Mouse (Mus musculus): ENCODE data around the gene Fes.
A peak's percentile ranks its signal among the peaks of the same experiment; 100 is the strongest.

Gene Fes

DNA sequence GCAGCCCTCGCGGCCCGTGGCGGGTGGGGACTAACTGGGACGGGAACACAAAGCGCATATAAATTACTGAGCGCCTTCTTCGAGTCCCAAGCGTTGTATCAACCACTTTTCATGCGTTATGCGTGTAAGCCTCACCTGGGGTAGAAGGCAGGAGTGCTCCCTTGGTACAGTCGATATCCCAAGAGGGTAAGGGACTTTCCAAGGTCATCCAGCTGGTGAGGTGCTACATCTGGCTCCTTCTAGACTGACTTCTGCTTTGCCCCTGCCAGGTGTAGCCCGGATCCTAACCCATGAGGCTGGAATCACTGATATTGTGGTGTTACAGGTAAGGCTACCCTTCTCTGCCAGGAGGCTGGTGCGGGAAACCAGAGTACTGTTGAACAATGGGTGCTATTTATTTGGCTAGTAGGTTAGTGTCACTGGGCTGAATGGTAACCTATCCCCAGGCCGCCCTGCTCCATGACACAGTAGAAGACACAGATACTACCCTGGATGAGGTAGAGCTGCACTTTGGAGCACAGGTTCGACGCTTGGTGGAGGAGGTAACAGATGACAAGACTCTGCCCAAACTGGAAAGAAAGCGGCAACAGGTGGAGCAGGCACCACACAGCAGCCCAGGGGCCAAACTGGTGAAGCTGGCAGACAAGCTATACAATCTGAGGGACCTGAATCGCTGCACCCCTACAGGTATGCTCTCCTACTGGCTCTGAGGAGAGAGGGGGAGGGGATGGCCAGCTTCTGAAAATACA, 44.3 kb downstream of the Fes start:
- peak in 1 of 2 experiments; percentile 17 for DNase-seq

DNA sequence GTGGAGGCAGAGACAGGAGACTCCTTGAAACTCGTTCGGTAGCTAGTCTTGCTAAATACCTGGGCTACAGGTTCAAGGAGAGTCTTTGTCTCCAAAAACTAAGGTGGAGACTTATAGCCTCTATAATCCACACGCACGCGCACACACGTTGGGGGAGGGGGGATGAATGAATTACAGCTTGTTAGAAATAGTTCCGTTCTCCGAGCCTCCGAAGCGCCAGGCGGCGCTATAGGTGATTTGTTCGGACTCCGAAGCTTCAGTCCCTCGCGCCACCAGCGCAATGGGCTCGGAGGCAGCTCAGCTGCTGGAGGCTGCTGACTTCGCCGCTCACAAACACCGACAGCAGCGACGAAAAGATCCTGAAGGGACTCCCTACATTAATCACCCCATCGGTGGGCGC, 44.9 kb downstream of the Fes start, which contains the start of gene Hddc3:
Hddc3 (plus strand) TSS at position 247 of the 400 bp plus-strand sequence.
- DNase-seq, result peak; percentile 95 to 98

GRCm38 (mm10) chr7:80341793-80342192, 46.0 kb downstream of the Fes start:
- DNase-seq, result no peak

DNA sequence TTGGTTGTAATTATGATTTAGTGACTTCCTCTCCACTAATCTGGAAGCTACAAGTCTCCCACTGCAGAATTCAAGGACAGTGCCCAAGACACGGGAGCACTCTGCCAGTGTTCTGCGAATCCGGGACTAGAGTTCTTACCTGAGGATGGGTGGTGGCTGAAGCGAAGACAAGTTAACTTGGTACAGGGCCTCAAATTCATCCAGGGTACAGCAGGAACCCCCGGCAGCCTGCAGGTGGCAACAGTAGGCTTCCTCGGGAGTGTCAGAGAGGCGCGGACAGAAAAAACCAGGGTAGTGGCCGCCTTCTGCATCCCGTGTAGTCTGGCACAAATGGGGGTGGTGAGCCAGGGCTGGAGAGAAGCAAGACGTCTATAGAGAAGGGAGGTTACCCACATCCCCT, 47.0 kb downstream of the Fes start, which contains the start of gene Unc45a:
Unc45a (minus strand) TSS at position 213 of the 400 bp plus-strand sequence.
- peak; percentile 79 to 81 for DNase-seq

DNA sequence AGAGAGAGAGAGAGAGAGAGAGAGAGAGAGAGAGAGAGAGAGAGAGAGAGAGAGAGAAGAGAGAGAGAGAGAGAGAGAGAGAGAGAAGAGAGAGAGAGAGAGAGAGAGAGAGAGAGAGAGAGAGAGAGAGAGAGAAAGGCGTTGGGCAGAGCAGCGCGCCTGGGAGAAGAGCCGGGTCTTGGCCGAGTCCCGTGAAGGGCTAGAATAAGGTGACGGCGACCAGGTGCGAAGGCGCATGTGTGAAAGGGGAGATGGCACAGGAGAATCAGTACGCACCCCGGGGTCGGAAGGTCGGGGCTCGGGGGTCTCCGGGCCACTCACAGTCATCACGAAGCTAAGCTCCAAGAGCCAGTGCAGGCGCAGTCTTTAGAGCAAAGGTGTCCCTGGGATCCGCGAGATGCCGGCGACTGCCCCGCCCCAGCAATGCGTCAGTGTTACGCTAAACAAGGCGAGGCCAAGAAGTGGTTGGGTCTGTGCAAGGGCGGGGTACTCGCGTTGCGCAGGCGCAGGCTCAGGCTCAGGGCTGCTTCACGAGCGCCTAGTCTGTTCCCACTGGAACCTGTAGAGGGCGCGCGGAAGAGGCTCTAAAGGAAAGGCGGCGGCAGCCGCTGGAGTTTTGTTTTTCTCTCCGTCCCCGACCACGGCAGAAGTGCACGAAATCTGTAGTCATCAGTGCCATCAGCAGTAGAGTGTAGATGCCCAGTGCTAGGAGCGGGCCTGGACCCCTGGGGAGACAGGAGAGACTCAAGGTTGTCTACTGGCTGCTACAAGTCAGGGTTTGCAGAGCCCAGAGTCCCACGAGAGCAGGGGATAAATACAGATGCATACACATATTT, 47.7 kb downstream of the Fes start:
- peak; percentile 99 for DNase-seq

- DNase-seq, result peak; percentile 13 to 55
Measured at GRCm38 (mm10) chr7:80339371-80339770, 48.4 kb downstream of the Fes start.

GRCm38 (mm10) chr7:80336932-80337331, 50.8 kb downstream of the Fes start:
- DNase-seq, result no peak

- DNase-seq, result no peak
Measured at GRCm38 (mm10) chr7:80334848-80335247, 52.9 kb downstream of the Fes start.

- DNase-seq, result no peak
Measured at GRCm38 (mm10) chr7:80331433-80331832, 56.3 kb downstream of the Fes start.

GRCm38 (mm10) chr7:80330278-80330677, 57.5 kb downstream of the Fes start:
- DNase-seq, result no peak

All from kidney, postnatal 36 days (tissue).